Mouse (Mus musculus): ENCODE data around the gene Cad. TPM values are rescaled to one million over a fixed set of nuclear protein-coding genes. Genes with fewer than 3 reads are reported as not detected.
A peak's percentile ranks its signal among the peaks of the same experiment; 100 is the strongest.

Gene Cad
- total RNA-seq, 1 experiment from 2014 or later = 9.6 TPM

DNA sequence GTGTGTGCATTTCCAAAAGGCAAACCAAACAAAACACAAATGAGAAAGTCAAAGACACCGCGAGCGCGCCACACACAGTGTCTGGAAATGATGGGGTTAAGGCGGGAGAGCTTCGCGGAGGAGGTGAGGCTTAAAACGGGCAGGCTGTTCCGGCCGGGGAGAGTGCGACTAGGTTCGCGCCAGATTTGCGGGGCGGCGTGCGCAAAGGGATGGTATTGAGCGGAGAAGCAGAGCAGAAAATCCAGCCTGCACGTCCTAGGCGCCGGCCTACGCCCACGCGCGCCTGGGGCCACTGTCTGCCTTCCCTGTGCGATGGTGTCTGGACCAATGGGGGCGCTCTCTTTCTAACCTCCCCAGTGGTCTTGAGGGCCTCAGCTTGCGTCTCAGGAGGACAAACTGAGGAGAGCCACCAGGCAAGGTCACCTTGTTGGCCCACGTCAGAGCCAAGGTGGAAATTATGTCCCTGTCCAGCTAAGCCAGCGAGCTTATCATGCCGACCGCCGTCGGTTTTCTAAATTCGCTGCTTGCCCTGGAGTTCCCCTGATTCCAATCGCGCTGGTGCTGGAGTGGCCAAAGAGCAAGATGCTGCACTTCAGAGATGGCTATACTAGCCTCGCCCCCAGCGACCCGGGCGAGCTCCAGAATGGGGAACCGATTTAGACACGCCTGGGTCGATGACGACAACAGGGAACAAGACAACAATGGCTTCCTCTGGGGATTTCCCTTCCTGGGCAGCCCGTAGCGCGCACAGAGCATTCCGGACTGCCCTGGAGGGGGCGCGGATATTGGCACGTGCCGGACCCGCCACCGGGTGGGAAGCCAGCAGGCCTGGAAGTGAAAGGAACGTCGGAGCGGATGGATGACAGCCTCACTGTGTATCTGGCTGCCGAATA is 40.5 kb downstream of the Cad start:
- peak; percentile 95 for ATAC-seq (replicated peaks; ENCODE audit: insufficient number of reproducible peaks, low FRiP score, low TSS enrichment, poor library complexity, severe bottlenecking)

DNA sequence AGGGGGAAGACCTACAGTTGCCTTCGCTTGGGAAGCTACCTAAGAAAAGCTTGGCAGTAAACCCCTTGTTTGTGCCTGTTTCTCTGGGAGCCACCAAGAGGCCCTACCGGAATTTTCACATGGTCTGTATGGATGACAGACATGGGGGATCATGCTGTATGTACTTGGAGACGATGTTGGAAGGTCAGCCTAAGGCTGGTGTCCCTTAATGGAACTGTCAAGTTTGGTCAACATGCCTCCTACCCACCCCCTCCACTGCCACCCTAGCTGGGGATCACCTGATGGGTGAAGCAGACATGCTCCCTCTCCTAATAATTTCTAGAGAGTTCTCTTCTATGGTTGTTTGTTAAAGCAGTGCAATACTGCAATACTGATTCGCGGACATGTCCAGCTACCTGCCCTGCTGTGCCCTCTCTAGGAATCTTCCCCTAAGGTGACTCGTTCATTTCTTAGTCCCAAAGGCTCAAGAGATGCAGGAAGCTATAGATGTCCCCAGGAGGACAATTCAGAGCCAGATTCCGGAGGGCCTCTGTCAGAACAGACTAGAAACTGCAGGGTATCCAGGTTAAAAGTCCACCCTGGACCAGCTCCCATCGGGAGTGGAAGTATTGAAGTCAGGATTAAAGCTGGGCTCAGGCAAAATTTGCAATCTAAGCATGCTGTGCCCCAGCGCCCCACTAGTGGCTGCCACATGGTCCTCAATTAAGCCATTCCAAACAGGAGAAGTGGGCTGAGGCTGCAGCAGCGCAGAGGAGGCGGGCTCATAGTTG is 41.3 kb downstream of the Cad start:
- no peak for ATAC-seq (replicated peaks; ENCODE audit: insufficient number of reproducible peaks, low FRiP score, low TSS enrichment, poor library complexity, severe bottlenecking)

GRCm38 (mm10) chr5:31105814-31106335 is 51.3 kb downstream of the Cad start, which contains the start of gene Dnajc5g:
Gene Dnajc5g (plus strand): TSS chr5:31106285.
- no peak for ATAC-seq (replicated peaks; ENCODE audit: insufficient number of reproducible peaks, low FRiP score, low TSS enrichment, poor library complexity, severe bottlenecking)

DNA sequence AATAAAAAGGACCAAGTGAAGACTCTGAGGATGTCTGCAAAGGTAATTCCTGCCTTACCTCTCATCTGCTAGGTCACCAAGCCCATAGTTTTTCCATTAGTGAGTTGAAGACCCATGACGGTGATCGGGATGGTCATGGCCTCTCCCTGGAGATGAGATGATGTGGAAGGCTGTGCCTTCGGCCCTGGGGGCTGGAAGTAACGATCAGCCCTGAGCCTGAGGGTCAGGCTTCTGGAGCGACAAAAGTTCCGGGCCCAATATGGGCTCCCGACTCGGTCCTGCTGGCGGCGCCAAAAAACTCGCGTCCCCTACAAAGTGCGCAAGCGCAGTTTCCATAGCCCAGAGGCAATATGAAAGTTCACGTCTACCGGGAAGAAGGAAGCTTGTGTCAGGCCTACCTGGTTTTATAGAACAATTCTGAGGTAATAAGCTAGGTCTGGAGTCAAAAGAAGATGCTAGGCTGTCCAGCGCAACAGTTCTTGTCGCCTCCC is 53.5 kb downstream of the Cad start, which contains the start of gene Slc30a3:
Gene Slc30a3 (minus strand): TSS at position 238 of the 491 bp plus-strand sequence.
- no peak for ATAC-seq (replicated peaks; ENCODE audit: insufficient number of reproducible peaks, low FRiP score, low TSS enrichment, poor library complexity, severe bottlenecking)

DNA sequence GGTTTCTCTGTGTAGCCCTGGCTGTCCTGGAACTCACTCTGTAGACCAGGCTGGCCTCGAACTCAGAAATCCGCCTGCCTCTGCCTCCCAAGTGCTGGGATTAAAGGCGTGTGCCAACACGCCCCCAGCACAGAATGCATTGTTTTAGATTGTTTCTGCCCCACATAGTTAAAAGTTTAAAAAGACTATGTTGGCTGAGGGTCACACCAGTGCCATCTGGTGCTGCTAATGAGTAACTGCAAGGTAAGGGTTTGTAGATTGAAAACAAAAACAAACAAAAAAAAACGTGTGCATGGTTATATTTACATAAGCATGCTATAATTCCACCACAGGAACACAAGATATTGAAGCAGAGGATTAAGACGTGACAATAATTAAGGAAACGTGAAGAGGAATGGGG is 56.2 kb downstream of the Cad start:
- ATAC-seq (replicated peaks; ENCODE audit: insufficient number of reproducible peaks, low FRiP score, low TSS enrichment, poor library complexity, severe bottlenecking) = no peak

GRCm38 (mm10) chr5:31116354-31116753 is 61.8 kb downstream of the Cad start, which contains the start of gene Trim54:
Gene Trim54 (plus strand): TSS chr5:31116712.
- ATAC-seq (replicated peaks; ENCODE audit: insufficient number of reproducible peaks, low FRiP score, low TSS enrichment, poor library complexity, severe bottlenecking) = no peak

GRCm38 (mm10) chr5:31116912-31117311 is 62.3 kb downstream of the Cad start:
- ATAC-seq (replicated peaks; ENCODE audit: insufficient number of reproducible peaks, low FRiP score, low TSS enrichment, poor library complexity, severe bottlenecking) = no peak

GRCm38 (mm10) chr5:31121111-31121510 is 66.5 kb downstream of the Cad start:
- ATAC-seq (replicated peaks; ENCODE audit: insufficient number of reproducible peaks, low FRiP score, low TSS enrichment, poor library complexity, severe bottlenecking) = no peak

- no peak for ATAC-seq (replicated peaks; ENCODE audit: insufficient number of reproducible peaks, low FRiP score, low TSS enrichment, poor library complexity, severe bottlenecking)
Observed at GRCm38 (mm10) chr5:31123481-31123880, 68.9 kb downstream of the Cad start.

GRCm38 (mm10) chr5:31126050-31126449 is 71.5 kb downstream of the Cad start:
- no peak for ATAC-seq (replicated peaks; ENCODE audit: insufficient number of reproducible peaks, low FRiP score, low TSS enrichment, poor library complexity, severe bottlenecking)

Other genes starting within 250 kb of the Cad start
- gene Mapre3, start 240.1 kb upstream of the Cad start, total RNA-seq (2017) = 5.0 TPM in 1 of 3 replicates, not detected in the others
- gene Tmem214, start 186.8 kb upstream of the Cad start, total RNA-seq (2017) = 10.4 to 21.4 TPM (median 10.8 TPM) in 3 replicates
- 3.8 to 7.1 TPM (median 4.3 TPM) in 3 replicates for gene Agbl5, start 166.1 kb upstream of the Cad start, total RNA-seq (2017)
- 129 to 177 TPM (median 134 TPM) in 3 replicates for gene Ost4, start 147.0 kb upstream of the Cad start, total RNA-seq (2017)
- gene Emilin1, start 141.4 kb upstream of the Cad start, total RNA-seq (2017) = 15.1 to 25.3 TPM (median 22.0 TPM) in 3 replicates
- 26.4 to 32.2 TPM (median 29.8 TPM) in 3 replicates for gene Khk, start 133.3 kb upstream of the Cad start, total RNA-seq (2017)
- not detected in 3 replicates for gene Cgref1, start 109.2 kb upstream of the Cad start, total RNA-seq (2017)
- 117 to 146 TPM (median 144 TPM) in 3 replicates for gene Preb, start 94.4 kb upstream of the Cad start, total RNA-seq (2017)
- 0.10 TPM in 1 of 3 replicates, not detected in the others for gene Tcf23, start 86.1 kb upstream of the Cad start, total RNA-seq (2017)
- 44.7 to 61.4 TPM (median 49.9 TPM) in 3 replicates for gene Atraid, start 6.5 kb upstream of the Cad start, total RNA-seq (2017)
- gene Slc5a6, start 5.9 kb upstream of the Cad start, total RNA-seq (2017) = 0.38 to 3.7 TPM (median 3.0 TPM) in 3 replicates
- gene Dnajc5g, start 51.5 kb downstream of the Cad start, total RNA-seq (2017) = not detected in 3 replicates
- gene Slc30a3, start 53.5 kb downstream of the Cad start, total RNA-seq (2017) = not detected in 3 replicates
- gene Trim54, start 61.9 kb downstream of the Cad start, total RNA-seq (2017) = not detected in 3 replicates
- gene Ucn, start 84.0 kb downstream of the Cad start, total RNA-seq (2017) = not detected in 3 replicates
- 22.5 to 37.8 TPM (median 35.8 TPM) in 3 replicates for gene Mpv17, start 99.5 kb downstream of the Cad start, total RNA-seq (2017)
- 1.4 to 2.5 TPM (median 2.2 TPM) in 3 replicates for gene Gm29609, start 125.1 kb downstream of the Cad start, total RNA-seq (2017)
- gene Gtf3c2, start 125.4 kb downstream of the Cad start, total RNA-seq (2017) = 42.4 to 80.2 TPM (median 50.2 TPM) in 3 replicates
- 59.3 to 91.8 TPM (median 80.9 TPM) in 3 replicates for gene Snx17, start 138.4 kb downstream of the Cad start, total RNA-seq (2017)
- 12.1 to 24.5 TPM (median 22.7 TPM) in 3 replicates for gene Eif2b4, start 138.7 kb downstream of the Cad start, total RNA-seq (2017)
- 13.8 to 18.5 TPM (median 16.0 TPM) in 3 replicates for gene Zfp513, start 147.5 kb downstream of the Cad start, total RNA-seq (2017)
- 124 to 184 TPM (median 154 TPM) in 3 replicates for gene Ppm1g, start 165.9 kb downstream of the Cad start, total RNA-seq (2017)
- 322 to 390 TPM (median 323 TPM) in 3 replicates for gene Nrbp1, start 186.1 kb downstream of the Cad start, total RNA-seq (2017)
- gene Gm9970, start 186.5 kb downstream of the Cad start, total RNA-seq (2017) = not detected in 3 replicates
- gene Krtcap3, start 196.9 kb downstream of the Cad start, total RNA-seq (2017) = 2.5 to 14.9 TPM (median 12.9 TPM) in 3 replicates
- 18.6 to 39.4 TPM (median 21.2 TPM) in 3 replicates for gene Ift172, start 236.3 kb downstream of the Cad start, total RNA-seq (2017)
- 2.0 to 10.6 TPM (median 2.2 TPM) in 3 replicates for gene Fndc4, start 241.3 kb downstream of the Cad start, total RNA-seq (2017)
- gene Gckr, start 242.7 kb downstream of the Cad start, total RNA-seq (2017) = not detected in 3 replicates